Mouse (Mus musculus) lung, adult 2 months (tissue): ENCODE data around the gene Gm960.

ENCODE experiments used
- CTCF ChIP-seq: fragments of 200-500 bp; IDR thresholded peaks from 2 replicates; pipeline ENCODE4 v1.5.1; 2011; ENCODE audit warnings: mild to moderate bottlenecking, low read length, control low read depth; ENCODE audit not compliant: insufficient read depth
- POLR2A ChIP-seq: fragments of 200-500 bp; IDR thresholded peaks from 2 replicates; pipeline ENCODE4 v1.6.1; 2011; ENCODE audit warnings: low read depth, mild to moderate bottlenecking, control low read depth, low read length, borderline replicate concordance; ENCODE audit errors: extremely low read depth

DNA sequence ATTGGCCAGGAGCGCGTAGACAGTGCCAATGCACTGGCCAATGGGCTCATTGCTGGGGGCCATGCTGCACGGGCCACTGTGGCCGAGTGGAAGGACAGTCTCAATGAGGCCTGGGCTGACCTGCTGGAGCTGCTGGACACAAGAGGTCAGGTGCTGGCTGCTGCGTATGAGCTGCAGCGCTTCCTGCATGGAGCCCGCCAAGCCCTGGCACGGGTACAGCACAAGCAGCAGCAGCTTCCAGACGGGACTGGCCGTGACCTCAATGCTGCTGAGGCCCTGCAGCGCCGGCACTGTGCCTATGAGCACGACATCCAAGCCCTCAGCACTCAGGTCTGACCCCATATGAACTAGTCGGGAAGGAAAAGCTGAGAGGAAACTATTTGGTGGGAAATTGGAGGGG lies 48.1 kb upstream of the Gm960 start:
- TF ChIP-seq CTCF (no peak), POLR2A (no peak)
